Mouse (Mus musculus): ENCODE measurements around the gene Mpi. TPM values are rescaled to one million over a fixed set of nuclear protein-coding genes. Genes with fewer than 3 reads are reported as not detected.

The Mpi gene
- 10 to 100 TPM; 63.4 to 76.9 TPM for total RNA-seq (2021)
- long read RNA-seq, experiment 1, transcript Mpi-201 (8 exons, 1,780 nt), result major isoform, 21 of 44 reads
- long read RNA-seq, experiment 1, partial matches to known transcripts, result 4 of 44 reads
- long read RNA-seq, experiment 1, other reads (novel, unspliced or antisense), result 19 of 44 reads
- long read RNA-seq, experiment 2, transcript Mpi-201 (8 exons, 1,780 nt), result major isoform, 6 of 19 reads
- long read RNA-seq, experiment 2, partial matches to known transcripts, result 0 of 19 reads
- long read RNA-seq, experiment 2, other reads (novel, unspliced or antisense), result 13 of 19 reads

DNA sequence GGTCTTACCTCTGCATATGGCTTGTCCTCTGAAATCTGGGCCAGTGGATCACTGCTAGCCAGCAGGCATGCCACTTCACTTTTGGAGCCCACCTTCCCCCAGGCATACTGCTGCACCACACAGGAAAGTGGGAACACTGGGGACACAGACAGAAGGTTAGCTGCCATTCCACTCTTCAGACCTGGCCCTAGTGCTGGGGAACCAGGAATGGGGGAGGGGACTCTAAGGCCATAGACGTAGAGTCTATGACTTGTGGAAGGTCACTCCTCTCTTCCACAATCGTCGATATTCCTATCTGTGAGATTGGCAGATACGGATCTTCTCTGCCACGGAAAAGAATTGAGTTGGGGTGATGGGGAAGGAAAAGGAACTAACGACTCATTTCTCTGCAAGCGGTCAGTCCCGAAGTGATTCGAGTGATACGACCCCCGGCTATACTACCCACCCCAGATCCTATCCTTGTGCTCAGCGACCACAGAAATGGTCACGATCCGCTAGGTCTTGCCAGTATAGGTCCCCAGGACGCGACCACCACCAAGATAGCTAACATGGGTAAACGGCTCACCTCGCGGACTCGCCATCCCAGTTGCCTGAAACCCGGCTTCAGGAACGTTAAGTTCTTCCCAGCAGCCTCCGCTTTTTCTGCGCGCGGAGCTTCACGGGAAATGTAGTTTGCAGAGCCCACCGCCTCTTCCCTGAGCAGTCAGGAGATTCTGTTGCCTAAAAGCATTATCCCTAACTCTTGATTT, at the start of gene Mpi:
Gene Mpi (minus strand): TSS at position 625 of the 749 bp plus-strand sequence.
- peak within 1 kb of the TSS; percentile 76 for H3K27ac ChIP-seq
- intact Hi-C loops (cut with DNase I), result no loop called here
- TF ChIP-seq CTCF (IDR thresholded peaks at IDR 0.05), result no peak
- DNase-seq (ENCODE audit: extremely low spot score in 1 of 2, low spot score in 2 of 2), result peak; percentile 76 to 80
- peak within 1 kb of the TSS; percentile 92 for H3K4me3 ChIP-seq

DNA sequence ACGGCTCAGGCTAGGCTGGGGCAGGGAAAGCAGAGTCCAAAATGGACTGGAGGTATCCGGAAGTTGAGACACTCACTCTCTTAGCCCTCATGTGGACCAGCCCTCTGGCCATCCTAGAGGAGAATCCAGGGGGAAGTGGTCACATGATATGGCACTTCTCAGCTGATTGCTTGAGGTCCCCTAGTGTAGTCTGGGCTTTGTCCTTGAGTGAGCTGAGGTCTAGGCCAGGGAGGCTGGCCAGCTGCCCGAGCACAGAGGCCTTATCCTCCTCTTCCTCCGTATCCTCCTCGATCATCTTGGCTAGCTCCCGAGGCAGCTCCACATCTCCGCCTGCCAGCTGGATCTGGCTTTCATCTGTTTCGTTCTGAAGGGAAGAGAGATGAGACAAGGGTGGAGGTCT, 49.5 kb upstream of the Mpi start:
- H3K27ac ChIP-seq, result no peak overlapping the region

GRCm38 (mm10) chr9:57601353-57601706, 48.8 kb upstream of the Mpi start:
- Histone ChIP-seq H3K4me3 (no peak overlapping the region), H3K27ac (peak overlapping the region; percentile 28)
- peak in 1 of 2 experiments; percentile 42 for DNase-seq (ENCODE audit: extremely low spot score in 1 of 2, low spot score in 2 of 2)
- intact Hi-C loops (cut with DNase I), result no loop called here
- no peak for TF ChIP-seq CTCF (IDR thresholded peaks at IDR 0.05)

More for the DNA sequence above, 49.5 kb upstream of the Mpi start:
- H3K4me3 ChIP-seq, result no peak overlapping the region
- intact Hi-C loops (cut with DNase I), result no loop called here
- no peak for DNase-seq (ENCODE audit: extremely low spot score in 1 of 2, low spot score in 2 of 2)
- TF ChIP-seq CTCF (IDR thresholded peaks at IDR 0.05), result no peak

DNA sequence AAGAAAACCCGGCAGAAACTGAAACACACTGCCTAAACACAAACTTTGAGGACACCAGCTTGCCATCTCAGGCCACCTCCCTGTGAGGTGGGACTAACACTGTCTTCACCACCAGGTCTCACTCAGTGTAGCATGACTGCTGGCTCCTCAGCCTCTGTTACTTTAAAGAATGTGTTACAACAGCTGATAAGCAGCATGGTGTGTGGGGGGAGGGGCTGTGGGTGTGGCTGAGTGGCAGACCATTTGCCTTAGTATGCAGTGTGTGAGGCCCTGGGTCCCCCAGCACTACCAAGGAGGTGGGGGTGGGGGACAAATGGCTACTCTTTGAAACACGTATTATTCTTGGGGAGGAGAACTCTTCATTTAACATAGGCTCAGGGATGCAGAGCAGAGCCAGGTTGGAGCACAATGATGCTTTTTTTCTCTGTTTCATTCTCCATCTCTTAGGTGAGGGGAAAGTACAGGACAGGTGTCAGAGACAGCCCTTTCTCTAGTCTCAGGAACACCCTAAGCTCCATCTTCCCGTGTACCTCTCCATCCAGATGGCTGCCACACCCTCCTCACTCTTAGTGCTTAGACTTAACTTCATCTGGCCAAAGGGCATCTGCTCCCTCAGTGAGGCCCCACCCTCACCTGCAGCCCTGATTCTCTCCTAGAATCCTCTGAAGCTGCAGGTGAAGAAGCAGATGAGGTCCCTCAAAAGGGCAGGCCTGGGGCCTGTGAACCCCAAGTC, 48.2 kb upstream of the Mpi start:
- Histone ChIP-seq H3K27ac (peak overlapping the region; percentile 6), H3K4me3 (no peak overlapping the region)
- intact Hi-C loops (cut with DNase I), result no loop called here
- no peak for DNase-seq (ENCODE audit: extremely low spot score in 1 of 2, low spot score in 2 of 2)
- TF ChIP-seq CTCF (IDR thresholded peaks at IDR 0.05), result no peak

DNA sequence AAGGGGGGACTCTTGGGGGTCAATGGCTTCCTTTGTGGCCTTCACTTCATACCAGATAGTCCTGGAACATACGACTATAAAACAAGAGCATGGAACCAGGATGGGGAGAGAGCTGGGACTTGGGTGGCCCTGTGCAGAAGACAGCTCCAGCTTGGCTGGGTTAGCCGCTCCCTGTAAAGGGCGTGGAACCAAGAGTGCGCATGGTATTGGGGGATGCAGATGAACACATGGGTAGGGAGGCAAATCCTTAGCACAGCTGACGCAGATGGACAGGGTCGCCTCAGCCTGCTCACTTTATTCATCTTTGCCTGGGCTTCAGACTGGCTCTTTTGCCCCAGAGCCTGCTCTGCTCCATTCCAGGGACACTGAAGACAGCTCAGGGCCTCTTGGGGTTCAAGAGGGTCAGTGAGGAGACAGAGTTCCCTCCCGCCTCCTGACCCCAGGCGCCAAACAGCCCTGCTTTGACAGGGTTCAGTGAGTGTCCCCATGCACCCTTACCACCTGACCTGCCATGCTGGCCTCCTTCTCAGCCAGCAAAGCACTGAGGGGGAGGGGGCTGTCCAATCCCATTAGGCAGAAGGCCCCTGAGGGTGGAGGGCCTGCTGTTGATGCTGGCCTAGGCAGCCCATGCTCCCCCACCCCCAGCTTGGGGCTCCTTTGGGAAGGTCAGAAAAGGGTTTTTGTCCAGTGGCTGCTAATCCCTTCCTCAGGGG, 46.4 kb upstream of the Mpi start:
- intact Hi-C loops (cut with DNase I), result no loop called here
- TF ChIP-seq CTCF (IDR thresholded peaks at IDR 0.05), result no peak

GRCm38 (mm10) chr9:57597929-57598382, 45.4 kb upstream of the Mpi start:
- Histone ChIP-seq H3K27ac (no peak overlapping the region), H3K4me3 (no peak overlapping the region)
- no peak for DNase-seq (ENCODE audit: extremely low spot score in 1 of 2, low spot score in 2 of 2)
- no peak for TF ChIP-seq CTCF (IDR thresholded peaks at IDR 0.05)
- intact Hi-C loops (cut with DNase I), result no loop called here

More for the DNA sequence above, 46.4 kb upstream of the Mpi start:
- no peak overlapping the region for H3K27ac ChIP-seq
- no peak overlapping the region for H3K4me3 ChIP-seq
- no peak for DNase-seq (ENCODE audit: extremely low spot score in 1 of 2, low spot score in 2 of 2)

DNA sequence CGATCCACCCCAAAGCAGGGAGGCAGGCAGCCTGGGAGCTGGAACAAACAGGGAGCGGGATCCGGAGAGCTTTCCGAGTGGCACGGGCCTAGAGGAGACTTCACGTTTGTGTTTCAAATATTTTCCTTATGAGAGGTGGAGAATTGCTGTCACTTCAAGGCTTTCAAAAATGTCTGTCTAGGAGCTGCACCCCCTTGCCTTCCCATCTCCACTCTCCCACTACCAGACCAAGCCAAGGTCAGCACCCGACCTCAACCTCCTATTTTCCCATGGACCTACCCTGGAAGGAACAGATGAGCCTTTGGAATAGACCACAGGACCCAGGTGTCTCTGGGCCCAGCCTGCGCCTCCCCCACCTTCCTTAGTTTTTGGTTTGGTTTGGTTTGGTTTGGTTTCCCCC, 44.7 kb upstream of the Mpi start:
- DNase-seq (ENCODE audit: extremely low spot score in 1 of 2, low spot score in 2 of 2), result no peak
- intact Hi-C loops (cut with DNase I), result no loop called here
- Histone ChIP-seq H3K4me3 (no peak overlapping the region), H3K27ac (no peak overlapping the region)
- TF ChIP-seq CTCF (IDR thresholded peaks at IDR 0.05), result no peak

- no peak overlapping the region for H3K27ac ChIP-seq
- intact Hi-C loops (cut with DNase I), result loop anchor here (5.0 kb wide), 1 partner anchor 63 kb away; no protein-coding TSS in a partner anchor
- no peak for TF ChIP-seq CTCF (IDR thresholded peaks at IDR 0.05)
- DNase-seq (ENCODE audit: extremely low spot score in 1 of 2, low spot score in 2 of 2), result no peak
- no peak overlapping the region for H3K4me3 ChIP-seq
Measured at GRCm38 (mm10) chr9:57594174-57594509, 41.6 kb upstream of the Mpi start.

DNA sequence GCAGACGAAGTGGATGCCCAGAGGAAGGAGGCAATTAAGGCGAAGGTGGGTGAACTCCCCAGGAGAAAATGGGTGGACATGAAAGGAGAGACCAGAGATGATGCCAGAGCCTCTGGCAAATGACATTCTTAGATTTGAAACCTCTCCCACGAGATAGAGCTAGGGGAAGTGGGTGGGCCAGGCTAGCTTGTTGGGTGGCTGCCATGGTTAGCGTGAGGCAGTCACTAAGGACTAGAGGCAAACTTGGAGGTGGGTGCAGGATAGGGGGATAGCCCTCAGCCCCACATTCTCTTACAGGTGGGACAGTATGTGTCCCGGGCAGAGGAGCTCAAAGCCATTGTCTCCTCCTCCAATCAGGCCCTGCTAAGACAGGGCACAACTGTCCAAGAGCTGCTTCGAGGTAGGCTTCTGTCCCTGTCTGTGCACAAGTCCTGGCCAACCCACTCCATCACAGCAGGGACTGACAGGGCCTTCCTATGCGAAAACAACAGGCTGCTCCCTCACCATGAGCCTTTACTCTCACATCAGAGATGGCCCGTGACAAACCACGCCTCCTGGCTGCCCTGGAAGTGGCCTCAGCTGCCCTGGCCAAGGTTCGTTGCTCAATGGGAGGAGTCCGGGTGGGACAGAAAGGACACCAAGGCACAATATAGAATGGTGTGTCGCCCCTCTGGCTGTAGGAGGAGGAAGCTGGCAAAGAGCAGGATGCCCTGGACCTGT, 41.1 kb upstream of the Mpi start:
- no peak for DNase-seq (ENCODE audit: extremely low spot score in 1 of 2, low spot score in 2 of 2)
- Histone ChIP-seq H3K27ac (no peak overlapping the region), H3K4me3 (no peak overlapping the region)
- TF ChIP-seq CTCF (IDR thresholded peaks at IDR 0.05), result no peak
- intact Hi-C loops (cut with DNase I), result loop anchor here (5.0 kb wide), 1 partner anchor 64 kb away; no protein-coding TSS in a partner anchor

DNA sequence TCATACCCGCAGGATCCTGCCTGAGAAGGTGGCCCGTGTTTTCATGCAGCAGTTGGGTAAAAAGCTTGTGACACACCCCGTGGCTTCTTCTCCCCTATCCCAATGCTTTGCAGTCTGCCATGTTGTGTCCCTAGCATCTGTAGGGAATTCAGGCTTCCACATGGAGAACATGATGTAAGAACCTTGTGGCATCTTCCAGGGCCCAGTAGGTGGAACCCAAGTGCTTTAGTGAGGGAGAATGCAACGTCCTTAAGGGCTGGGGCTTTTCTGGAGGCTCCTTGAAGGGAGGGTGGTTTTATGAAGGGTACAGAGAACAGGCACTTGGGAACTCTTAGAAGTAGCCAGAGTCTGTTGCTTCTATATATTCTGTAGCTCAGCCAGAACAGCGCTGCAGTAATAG, 38.2 kb upstream of the Mpi start:
- Histone ChIP-seq H3K4me3 (no peak overlapping the region), H3K27ac (no peak overlapping the region; the same call in 1 of the 2 replicates)
- intact Hi-C loops (cut with DNase I), result loop anchor here (5.0 kb wide), 1 partner anchor 67 kb away; no protein-coding TSS in a partner anchor
- peak; percentile 48 for TF ChIP-seq CTCF (IDR thresholded peaks at IDR 0.05)
- no peak for DNase-seq (ENCODE audit: extremely low spot score in 1 of 2, low spot score in 2 of 2)

All from left cerebral cortex, adult 2 months (tissue).